Mouse (Mus musculus) liver, adult 2 months (tissue): ENCODE data around the gene Gaa.

Experiments
- CTCF ChIP-seq: fragments of 200-500 bp; IDR thresholded peaks from 2 replicates; pipeline ENCODE4 v1.5.1; 2011; ENCODE audit warnings: low read depth, low read length, control low read depth
- POLR2A ChIP-seq: fragments of 200-500 bp; IDR thresholded peaks from 2 replicates; pipeline ENCODE4 v1.6.1; 2011; ENCODE audit warnings: low read length, control low read depth; ENCODE audit not compliant: insufficient read depth; ENCODE audit errors: extremely low read depth

- TF ChIP-seq CTCF (no peak), POLR2A (no peak)
These were observed 42.1 kb upstream of the Gaa start for GRCm38 (mm10) chr11:119225634-119226033.
